Comparison of ENCODE assay signal across 10 mouse cellular contexts in the genomic region with DNA sequence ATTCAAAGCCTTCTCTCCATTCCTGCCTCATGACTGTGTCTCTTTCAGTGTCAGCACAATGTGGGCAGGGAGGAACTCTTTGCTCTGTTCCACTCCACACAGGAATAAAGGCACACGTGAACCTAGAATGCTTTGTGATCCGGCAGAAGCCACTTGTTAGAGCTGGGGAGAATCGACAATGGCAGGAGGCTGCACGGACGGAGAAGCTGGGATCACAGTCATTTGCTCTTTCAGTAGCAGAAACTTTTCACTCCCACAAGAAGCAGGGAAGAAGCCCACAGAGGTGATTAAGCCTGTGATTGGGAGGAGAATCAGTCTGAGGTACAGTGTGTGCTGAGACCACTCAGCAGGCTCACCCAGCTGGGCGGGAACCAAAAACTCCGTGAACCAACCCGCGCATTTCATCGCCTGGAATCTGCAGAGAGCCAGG.
DNase-seq lines count a peak whose midpoint lies in the region; ATAC-seq and TF ChIP-seq lines count a peak whose summit lies in the region.
"Had no signal": no experiment of that assay in that cellular context is flagged by ENCODE, and none has a peak within 500 bp of the region (broad histone marks: within the 10 kb centered on the region; RNA-seq: fewer than 3 reads in every experiment).

No protein-coding gene starts in this region.

- peak overlapping the region; percentile 41 for H3K4me3 ChIP-seq in layer of hippocampus, adult 2 months
- peak overlapping the region; percentile 15; the same call in 1 of the 2 replicates for H3K4me3 ChIP-seq in forebrain, embryonic 11.5 days (ENCODE audit: low read depth, low read length)
- H3K4me3 ChIP-seq in limb, embryonic 10.5 days: peak overlapping the region; percentile 9
- no peak overlapping the region for H3K4me3 ChIP-seq in kidney, adult 2 months (ENCODE audit: insufficient read depth, low read depth, low read length)

- H3K9ac ChIP-seq in forebrain, embryonic 11.5 days (ENCODE audit: low read length): peak overlapping the region; percentile 44

- WGBS in forebrain, embryonic 11.5 days: 10% methylated on average over 10 of the region's 10 CpGs
- 36% methylated on average over 10 of the region's 10 CpGs for WGBS in limb, embryonic 10.5 days
- 18% methylated on average over 10 of the region's 10 CpGs for WGBS in kidney, adult 2 months

- H3K4me2 ChIP-seq in forebrain, embryonic 11.5 days (ENCODE audit: low read depth, low read length, severe bottlenecking): peak overlapping the region; percentile 57

- ATAC-seq in forebrain, embryonic 11.5 days (replicated peaks; ENCODE audit: low FRiP score): peak; percentile 60

- H3K9me3 ChIP-seq in forebrain, embryonic 11.5 days (ENCODE audit: control insufficient read depth, low read length): no peaks in the 10 kb centered on the region
- no peaks in the 10 kb centered on the region for H3K9me3 ChIP-seq in limb, embryonic 10.5 days (replicated peaks)

- H3K27ac ChIP-seq in layer of hippocampus, adult 2 months: no peak overlapping the region
- H3K27ac ChIP-seq in forebrain, embryonic 11.5 days (ENCODE audit: low read depth, low read length): no peak overlapping the region
- no peak overlapping the region for H3K27ac ChIP-seq in limb, embryonic 10.5 days
- H3K27ac ChIP-seq in kidney, adult 2 months (ENCODE audit: insufficient read depth, low read depth, low read length): no peak overlapping the region

- no peaks in the 10 kb centered on the region for H3K27me3 ChIP-seq in forebrain, embryonic 11.5 days (ENCODE audit: control insufficient read depth, insufficient read depth, low read length)
- H3K27me3 ChIP-seq in limb, embryonic 10.5 days (ENCODE audit: low read depth, poor library complexity, severe bottlenecking): no peaks in the 10 kb centered on the region
- H3K27me3 ChIP-seq in kidney, adult 2 months (replicated peaks; ENCODE audit: control insufficient read depth, insufficient read depth, low read length): no peaks in the 10 kb centered on the region

- TF ChIP-seq POLR2A in kidney, adult 2 months (IDR thresholded peaks at IDR 0.05; ENCODE audit: low read depth, low read length): no peak

- peaks cover 4% of the 10 kb centered on the region; the same call in 1 of the 2 replicates for H3K4me1 ChIP-seq in forebrain, embryonic 11.5 days (replicated peaks; ENCODE audit: control insufficient read depth, insufficient read depth, low read length)
- H3K4me1 ChIP-seq in limb, embryonic 10.5 days: peaks cover 4% of the 10 kb centered on the region; the same call in 1 of the 2 replicates
- no peaks in the 10 kb centered on the region for H3K4me1 ChIP-seq in kidney, adult 2 months (ENCODE audit: control insufficient read depth, insufficient read depth, low read length)

- no peaks in the 10 kb centered on the region for H3K36me3 ChIP-seq in forebrain, embryonic 11.5 days (ENCODE audit: control insufficient read depth, insufficient read depth, low read length)
- no peaks in the 10 kb centered on the region for H3K36me3 ChIP-seq in limb, embryonic 10.5 days
- no peaks in the 10 kb centered on the region for H3K36me3 ChIP-seq in kidney, adult 2 months (ENCODE audit: control insufficient read depth, insufficient read depth, low read length)

- no peak for TF ChIP-seq CTCF in layer of hippocampus, adult 2 months (conservative IDR thresholded peaks at IDR 0.05)
- no peak for TF ChIP-seq CTCF in kidney, adult 2 months (conservative IDR thresholded peaks at IDR 0.05; ENCODE audit: insufficient read depth, insufficient read length, low read depth, low read length)

- DNase-seq in layer of hippocampus, adult 2 months (ENCODE audit: low spot score in 2 of 2): no peak
- DNase-seq in layer of hippocampus, postnatal 25 days (ENCODE audit: extremely low spot score in 1 of 2, low spot score in 1 of 2): no peak
- peak; percentile 63 for DNase-seq in forebrain, embryonic 11.5 days (ENCODE audit: low spot score)
- no peak for DNase-seq in limb, embryonic 10.5 days (ENCODE audit: low spot score)
- peak; percentile 35 to 46 for DNase-seq in right cerebral cortex, postnatal 10 days (ENCODE audit: low spot score in 2 of 2)
- DNase-seq in gastrocnemius, postnatal 25 days: no peak
- DNase-seq in layer of hippocampus, adult 11-12 months (ENCODE audit: low spot score): no peak
- no peak for DNase-seq in kidney, adult 2 months
- DNase-seq: heart, postnatal 36 days; lung, adult 18-20 months had no signal

Comparison
In these comparisons a context has a peak if more than half of its experiments do, and no peak if none do; other contexts are left out.
1. DNase-seq: peak in forebrain, embryonic 11.5 days (single experiment) and right cerebral cortex, postnatal 10 days (2 of 2); none in layer of hippocampus, adult 2 months (0 of 2), layer of hippocampus, postnatal 25 days (0 of 2), limb, embryonic 10.5 days (single experiment), gastrocnemius, postnatal 25 days (single experiment), layer of hippocampus, adult 11-12 months (single experiment) and kidney, adult 2 months (single experiment).